Mouse (Mus musculus): ENCODE data around the gene Platr17. TPM values are rescaled to one million over a fixed set of nuclear protein-coding genes. Genes with fewer than 3 reads are reported as not detected.
"Not testable (repeated sequence)": the region's sequence is repeated elsewhere in the genome, so short reads cannot be mapped to it uniquely, and the experiment has no call there.

The Platr17 gene
- polyA plus RNA-seq, 1 experiment from 2014 or later: not detected

GRCm38 (mm10) chr17:33952015-33952414 is 47.1 kb downstream of the Platr17 start:
- H3K4me1 ChIP-seq (ENCODE audit: control insufficient read depth, insufficient read depth, low read length): peaks cover 39% of the 10 kb centered on the region

GRCm38 (mm10) chr17:33952879-33953278 is 47.9 kb downstream of the Platr17 start:
- H3K27ac ChIP-seq (ENCODE audit: low read depth, low read length): 0 out of 2 replicates have a peak overlapping the region, but pooled peaks have one; percentile 2
- no peaks in the 10 kb centered on the region for H3K27me3 ChIP-seq (ENCODE audit: control insufficient read depth, insufficient read depth, low read length)
- whole genome bisulfite sequencing: 83% methylated on average over 4 of the region's 4 CpGs
- peak overlapping the region; percentile 95; the same call in 1 of the 2 replicates for H3K9ac ChIP-seq (ENCODE audit: low read depth, low read length)
- no peak for ATAC-seq (ENCODE audit: low FRiP score, low TSS enrichment)
- H3K36me3 ChIP-seq (ENCODE audit: control insufficient read depth, insufficient read depth, low read length): peaks cover 54% of the 10 kb centered on the region
- no peaks in the 10 kb centered on the region for H3K9me3 ChIP-seq (ENCODE audit: control insufficient read depth, low read length)
- peak overlapping the region; percentile 80; the same call in 1 of the 2 replicates for H3K4me3 ChIP-seq (ENCODE audit: low read length)
- peak overlapping the region; percentile 89; the same call in 1 of the 2 replicates for H3K4me2 ChIP-seq (replicated peaks; ENCODE audit: low read depth, low read length)
- peaks cover 39% of the 10 kb centered on the region for H3K4me1 ChIP-seq (ENCODE audit: control insufficient read depth, insufficient read depth, low read length)

More at GRCm38 (mm10) chr17:33952015-33952414, 47.1 kb downstream of the Platr17 start:
- H3K9ac ChIP-seq (ENCODE audit: low read depth, low read length): peak overlapping the region; percentile 65; the same call in 1 of the 2 replicates
- peak overlapping the region; percentile 36; the same call in 1 of the 2 replicates for H3K4me3 ChIP-seq (ENCODE audit: low read length)
- H3K36me3 ChIP-seq (ENCODE audit: control insufficient read depth, insufficient read depth, low read length): peaks cover 60% of the 10 kb centered on the region
- H3K27me3 ChIP-seq (ENCODE audit: control insufficient read depth, insufficient read depth, low read length); H3K9me3 ChIP-seq (ENCODE audit: control insufficient read depth, low read length); ATAC-seq (ENCODE audit: low FRiP score, low TSS enrichment); H3K27ac ChIP-seq (ENCODE audit: low read depth, low read length): not testable (repeated sequence)
- 68% methylated on average over 13 of the region's 13 CpGs for WGBS
- H3K4me2 ChIP-seq (replicated peaks; ENCODE audit: low read depth, low read length): peak overlapping the region; percentile 81

DNA sequence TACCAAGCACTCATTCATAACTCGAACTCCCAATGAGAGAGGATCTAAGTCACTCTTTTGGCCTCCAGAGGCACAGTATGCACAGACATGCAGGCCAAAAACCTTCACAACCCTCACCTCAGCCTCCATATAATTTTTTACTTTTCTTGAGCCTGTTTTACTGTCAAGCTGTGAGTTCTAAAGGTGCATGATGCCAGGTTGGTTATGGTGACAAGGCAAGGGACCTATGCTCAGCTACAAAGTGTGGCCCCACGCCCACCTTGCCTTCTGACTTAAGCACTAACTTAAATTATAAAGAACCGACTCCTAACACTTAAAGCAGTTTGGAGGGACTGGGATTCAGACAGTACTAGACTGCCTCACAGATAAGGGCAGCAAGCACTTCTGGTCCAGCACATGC is 48.4 kb downstream of the Platr17 start:
- peak overlapping the region; percentile 89 for H3K4me2 ChIP-seq (replicated peaks; ENCODE audit: low read depth, low read length)
- 92% methylated on average over 3 of the region's 3 CpGs for WGBS
- H3K9me3 ChIP-seq (ENCODE audit: control insufficient read depth, low read length): no peaks in the 10 kb centered on the region
- peak overlapping the region; percentile 80; the same call in 1 of the 2 replicates for H3K4me3 ChIP-seq (ENCODE audit: low read length)
- H3K27ac ChIP-seq (ENCODE audit: low read depth, low read length): no peak overlapping the region; the same call in 1 of the 2 replicates
- ATAC-seq (ENCODE audit: low FRiP score, low TSS enrichment): no peak
- H3K27me3 ChIP-seq (ENCODE audit: control insufficient read depth, insufficient read depth, low read length): no peaks in the 10 kb centered on the region
- H3K36me3 ChIP-seq (ENCODE audit: control insufficient read depth, insufficient read depth, low read length): peaks cover 52% of the 10 kb centered on the region
- H3K4me1 ChIP-seq (ENCODE audit: control insufficient read depth, insufficient read depth, low read length): peaks cover 39% of the 10 kb centered on the region
- H3K9ac ChIP-seq (ENCODE audit: low read depth, low read length): peak overlapping the region; percentile 95; the same call in 1 of the 2 replicates

GRCm38 (mm10) chr17:33953961-33954565 is 49.1 kb downstream of the Platr17 start:
- Histone ChIP-seq H3K4me3 (ENCODE audit: low read length) (peak overlapping the region; percentile 80), H3K4me2 (replicated peaks; ENCODE audit: low read depth, low read length) (peak overlapping the region; percentile 89), H3K27ac (ENCODE audit: low read depth, low read length) (peak overlapping the region; percentile 91; the same call in 1 of the 2 replicates), H3K9me3 (ENCODE audit: control insufficient read depth, low read length) (no peaks in the 10 kb centered on the region), H3K36me3 (ENCODE audit: control insufficient read depth, insufficient read depth, low read length) (peaks cover 46% of the 10 kb centered on the region), H3K27me3 (ENCODE audit: control insufficient read depth, insufficient read depth, low read length) (no peaks in the 10 kb centered on the region), H3K4me1 (ENCODE audit: control insufficient read depth, insufficient read depth, low read length) (peaks cover 39% of the 10 kb centered on the region), H3K9ac (ENCODE audit: low read depth, low read length) (peak overlapping the region; percentile 95)
- WGBS: 47% methylated on average over 5 of the region's 5 CpGs
- ATAC-seq (ENCODE audit: low FRiP score, low TSS enrichment): no peak

GRCm38 (mm10) chr17:33954646-33955554 is 50.0 kb downstream of the Platr17 start:
- H3K4me2 ChIP-seq (replicated peaks; ENCODE audit: low read depth, low read length): peak overlapping the region; percentile 89
- peak overlapping the region; percentile 80 for H3K4me3 ChIP-seq (ENCODE audit: low read length)
- peak overlapping the region; percentile 95 for H3K9ac ChIP-seq (ENCODE audit: low read depth, low read length)
- H3K27ac ChIP-seq (ENCODE audit: low read depth, low read length): peak overlapping the region; percentile 91
- peaks cover 47% of the 10 kb centered on the region for H3K36me3 ChIP-seq (ENCODE audit: control insufficient read depth, insufficient read depth, low read length)
- peak; percentile 10 for ATAC-seq (ENCODE audit: low FRiP score, low TSS enrichment)
- H3K4me1 ChIP-seq (ENCODE audit: control insufficient read depth, insufficient read depth, low read length): peaks cover 39% of the 10 kb centered on the region
- WGBS: under 1% methylated on average over 33 of the region's 33 CpGs
- H3K27me3 ChIP-seq (ENCODE audit: control insufficient read depth, insufficient read depth, low read length): no peaks in the 10 kb centered on the region
- no peaks in the 10 kb centered on the region for H3K9me3 ChIP-seq (ENCODE audit: control insufficient read depth, low read length)

GRCm38 (mm10) chr17:33955555-33956214 is 50.8 kb downstream of the Platr17 start, which contains the start of the genes Vps52 and Rps18:
Vps52 (plus strand) TSS chr17:33955812.
Rps18 (minus strand) TSS chr17:33956001.
- WGBS: under 1% methylated on average over 50 of the region's 50 CpGs
- Histone ChIP-seq H3K4me3 (ENCODE audit: low read length) (peak within 1 kb of the TSS; percentile 80), H3K9ac (ENCODE audit: low read depth, low read length) (peak within 1 kb of the TSS; percentile 95), H3K9me3 (ENCODE audit: control insufficient read depth, low read length) (no peaks in the 10 kb centered on the region), H3K4me1 (ENCODE audit: control insufficient read depth, insufficient read depth, low read length) (peaks cover 33% of the 10 kb centered on the region), H3K4me2 (replicated peaks; ENCODE audit: low read depth, low read length) (peak within 1 kb of the TSS; percentile 89), H3K27me3 (ENCODE audit: control insufficient read depth, insufficient read depth, low read length) (no peaks in the 10 kb centered on the region), H3K27ac (ENCODE audit: low read depth, low read length) (peak within 1 kb of the TSS; percentile 91), H3K36me3 (ENCODE audit: control insufficient read depth, insufficient read depth, low read length) (peaks cover 48% of the 10 kb centered on the region)
- ATAC-seq (ENCODE audit: low FRiP score, low TSS enrichment): peak; percentile 82

Small RNA genes lying within 50 kb of the gene (microRNA-seq; reads per million reads assigned to microRNA genes)
- not detected for gene Gm27740

Other genes starting within 250 kb of the Platr17 start
- 375 and 422 TPM in 2 replicates for gene Hnrnpm, start 218.3 kb upstream of the Platr17 start, polyA plus RNA-seq (2014; fragmentation: Nextera tagmentation; extraction: Ambion mirVana)
- gene March2, start 186.5 kb upstream of the Platr17 start, polyA plus RNA-seq (2014; fragmentation: Nextera tagmentation; extraction: Ambion mirVana): 31.2 and 46.1 TPM in 2 replicates
- 217 and 269 TPM in 2 replicates for gene Rab11b, start 144.6 kb upstream of the Platr17 start, polyA plus RNA-seq (2014; fragmentation: Nextera tagmentation; extraction: Ambion mirVana)
- gene Angptl4, start 123.3 kb upstream of the Platr17 start, polyA plus RNA-seq (2014; fragmentation: Nextera tagmentation; extraction: Ambion mirVana): 18.4 and 19.4 TPM in 2 replicates
- gene Kank3, start 94.6 kb upstream of the Platr17 start, polyA plus RNA-seq (2014; fragmentation: Nextera tagmentation; extraction: Ambion mirVana): 49.9 and 52.1 TPM in 2 replicates
- 1,210 and 1,489 TPM in 2 replicates for gene Rps28, start 80.6 kb upstream of the Platr17 start, polyA plus RNA-seq (2014; fragmentation: Nextera tagmentation; extraction: Ambion mirVana)
- gene Ndufa7, start 80.6 kb upstream of the Platr17 start, polyA plus RNA-seq (2014; fragmentation: Nextera tagmentation; extraction: Ambion mirVana): 504 and 675 TPM in 2 replicates
- gene Cd320, start 62.0 kb upstream of the Platr17 start, polyA plus RNA-seq (2014; fragmentation: Nextera tagmentation; extraction: Ambion mirVana): 111 and 121 TPM in 2 replicates
- not detected in 2 replicates for gene Gm7029, start 31.3 kb upstream of the Platr17 start, polyA plus RNA-seq (2014; fragmentation: Nextera tagmentation; extraction: Ambion mirVana)
- gene Kifc1, start 14.5 kb upstream of the Platr17 start, polyA plus RNA-seq (2014; fragmentation: Nextera tagmentation; extraction: Ambion mirVana): 6.2 and 20.8 TPM in 2 replicates
- 31.9 and 50.8 TPM in 2 replicates for gene Daxx, start 4.3 kb downstream of the Platr17 start, polyA plus RNA-seq (2014; fragmentation: Nextera tagmentation; extraction: Ambion mirVana)
- gene Tapbp, start 10.8 kb downstream of the Platr17 start, polyA plus RNA-seq (2014; fragmentation: Nextera tagmentation; extraction: Ambion mirVana): 17.4 and 24.6 TPM in 2 replicates
- 11.1 TPM in 2 replicates for gene Zbtb22, start 10.8 kb downstream of the Platr17 start, polyA plus RNA-seq (2014; fragmentation: Nextera tagmentation; extraction: Ambion mirVana)
- 26.3 and 28.2 TPM in 2 replicates for gene Rgl2, start 24.4 kb downstream of the Platr17 start, polyA plus RNA-seq (2014; fragmentation: Nextera tagmentation; extraction: Ambion mirVana)
- 169 and 211 TPM in 2 replicates for gene Pfdn6, start 35.2 kb downstream of the Platr17 start, polyA plus RNA-seq (2014; fragmentation: Nextera tagmentation; extraction: Ambion mirVana)
- 26.5 and 37.8 TPM in 2 replicates for gene Wdr46, start 35.5 kb downstream of the Platr17 start, polyA plus RNA-seq (2014; fragmentation: Nextera tagmentation; extraction: Ambion mirVana)
- gene B3galt4, start 46.4 kb downstream of the Platr17 start, polyA plus RNA-seq (2014; fragmentation: Nextera tagmentation; extraction: Ambion mirVana): 2.8 and 3.3 TPM in 2 replicates
- 24.9 and 40.8 TPM in 2 replicates for gene Vps52, start 50.7 kb downstream of the Platr17 start, polyA plus RNA-seq (2014; fragmentation: Nextera tagmentation; extraction: Ambion mirVana)
- gene Rps18, start 50.9 kb downstream of the Platr17 start, polyA plus RNA-seq (2014; fragmentation: Nextera tagmentation; extraction: Ambion mirVana): 2,014 and 2,736 TPM in 2 replicates
- gene H2-K1, start 95.2 kb downstream of the Platr17 start, polyA plus RNA-seq (2014; fragmentation: Nextera tagmentation; extraction: Ambion mirVana): 11.2 and 18.8 TPM in 2 replicates
- 5.5 and 12.4 TPM in 2 replicates for gene Ring1, start 119.5 kb downstream of the Platr17 start, polyA plus RNA-seq (2014; fragmentation: Nextera tagmentation; extraction: Ambion mirVana)
- gene H2-Ke6, start 122.9 kb downstream of the Platr17 start, polyA plus RNA-seq (2014; fragmentation: Nextera tagmentation; extraction: Ambion mirVana): 46.0 and 53.0 TPM in 2 replicates
- 70.3 and 86.0 TPM in 2 replicates for gene Slc39a7, start 126.5 kb downstream of the Platr17 start, polyA plus RNA-seq (2014; fragmentation: Nextera tagmentation; extraction: Ambion mirVana)
- 22.2 and 28.0 TPM in 2 replicates for gene Rxrb, start 126.7 kb downstream of the Platr17 start, polyA plus RNA-seq (2014; fragmentation: Nextera tagmentation; extraction: Ambion mirVana)
- 1.9 and 2.1 TPM in 2 replicates for gene Col11a2, start 134.3 kb downstream of the Platr17 start, polyA plus RNA-seq (2014; fragmentation: Nextera tagmentation; extraction: Ambion mirVana)
- 0.51 and 0.76 TPM in 2 replicates for gene H2-Oa, start 187.2 kb downstream of the Platr17 start, polyA plus RNA-seq (2014; fragmentation: Nextera tagmentation; extraction: Ambion mirVana)
- gene H2-DMa, start 214.4 kb downstream of the Platr17 start, polyA plus RNA-seq (2014; fragmentation: Nextera tagmentation; extraction: Ambion mirVana): 16.1 and 19.3 TPM in 2 replicates
- gene Brd2, start 217.5 kb downstream of the Platr17 start, polyA plus RNA-seq (2014; fragmentation: Nextera tagmentation; extraction: Ambion mirVana): 153 and 178 TPM in 2 replicates
- 18.5 and 21.9 TPM in 2 replicates for gene H2-DMb2, start 238.2 kb downstream of the Platr17 start, polyA plus RNA-seq (2014; fragmentation: Nextera tagmentation; extraction: Ambion mirVana)
- 4.1 and 4.2 TPM in 2 replicates for gene H2-DMb1, start 247.9 kb downstream of the Platr17 start, polyA plus RNA-seq (2014; fragmentation: Nextera tagmentation; extraction: Ambion mirVana)

Measured in kidney, embryonic 14.5 days (tissue).